Mouse (Mus musculus) right cerebral cortex, postnatal 25 days (tissue): ENCODE measurements around the gene Gkn3.

ENCODE experiments used
- DNase-seq: peaks from one replicate; pipeline ENCODE4 v3.0.0; 2022

The Gkn3 gene

GRCm38 (mm10) chr6:87350829-87351228, 37.9 kb downstream of the Gkn3 start, which contains the start of gene Gkn1:
TSS of gene Gkn1 (minus strand) at chr6:87350942.
- DNase-seq: no peak

GRCm38 (mm10) chr6:87335935-87336295, 52.8 kb downstream of the Gkn3 start:
- no peak for DNase-seq

- peak; percentile 63 for DNase-seq
Observed at GRCm38 (mm10) chr6:87335091-87335934, 53.4 kb downstream of the Gkn3 start, which contains the start of gene Antxr1. TSS of gene Antxr1 (minus strand) at chr6:87335821.

GRCm38 (mm10) chr6:87334361-87335090, 54.2 kb downstream of the Gkn3 start:
- DNase-seq: peak; percentile 58
